Mouse (Mus musculus) stomach, embryonic 16.5 days (tissue): ENCODE results near the gene Fabp2. TPM values are rescaled to one million over a fixed set of nuclear protein-coding genes. Genes with fewer than 3 reads are reported as not detected.
A peak's percentile ranks its signal among the peaks of the same experiment; 100 is the strongest.

ENCODE experiments used
- ATAC-seq: fragments of 200-750 bp; cut with Nextera tagmentation; 2 replicates; pipeline ENCODE4 v1.8.0; 2017; ENCODE audit warnings: moderate number of reproducible peaks, moderate TSS enrichment; ENCODE audit not compliant: insufficient read depth, low FRiP score
- H3K27ac ChIP-seq: fragments of 300-500 bp; sonication (generic); 2 replicates; pipeline ENCODE4 v1.5.1; 2014; ENCODE audit warnings: low read length
- H3K27me3 ChIP-seq: fragments of 300-500 bp; sonication (generic); 2 replicates; pipeline ENCODE4 v1.6.1; 2014; ENCODE audit warnings: low read length, control low read depth, mixed read lengths; ENCODE audit not compliant: control insufficient read depth, insufficient read depth
- H3K36me3 ChIP-seq: fragments of 300-500 bp; sonication (generic); 2 replicates; pipeline ENCODE4 v1.6.1; 2014; ENCODE audit warnings: low read length; ENCODE audit not compliant: control insufficient read depth, insufficient read depth
- H3K4me1 ChIP-seq: fragments of 300-500 bp; sonication (generic); 2 replicates; pipeline ENCODE4 v1.6.1; 2014; ENCODE audit warnings: low read length, control low read depth, mixed read lengths; ENCODE audit not compliant: control insufficient read depth, insufficient read depth
- H3K4me2 ChIP-seq: fragments of 300-500 bp; sonication (generic); 2 replicates; pipeline ENCODE4 v1.6.1; 2014; ENCODE audit warnings: low read depth, low read length, mixed read lengths
- H3K4me3 ChIP-seq: fragments of 300-500 bp; sonication (generic); replicated peaks from 2 replicates; pipeline ENCODE4 v1.5.1; 2014; ENCODE audit warnings: mild to moderate bottlenecking, low read length
- H3K9ac ChIP-seq: fragments of 300-500 bp; sonication (generic); 2 replicates; pipeline ENCODE4 v1.6.1; 2014; ENCODE audit warnings: low read length
- H3K9me3 ChIP-seq: fragments of 300-500 bp; sonication (generic); replicated peaks from 2 replicates; pipeline ENCODE4 v1.6.1; 2016; ENCODE audit warnings: low read length, control low read depth; ENCODE audit not compliant: control insufficient read depth
- WGBS: fragments of 180-500 bp; shearing (Covaris S2); extraction: QIAGEN DNeasy Blood & Tissue Kit; methylation state at CpG from one replicate; pipeline ENCODE4 v1.1.7; 2014; 5-methylcytosine and 5-hydroxymethylcytosine counted together
- polyA plus RNA-seq: library from polyadenylated mRNA; unstranded; fragments of >200 nt; fragmentation: Nextera tagmentation; extraction: Ambion mirVana; gene quantifications from 2 replicates; pipeline ENCODE4 v1.2.1, GENCODE M21; 2015

Fabp2 gene
- polyA plus RNA-seq = 140 and 148 TPM in 2 replicates

DNA sequence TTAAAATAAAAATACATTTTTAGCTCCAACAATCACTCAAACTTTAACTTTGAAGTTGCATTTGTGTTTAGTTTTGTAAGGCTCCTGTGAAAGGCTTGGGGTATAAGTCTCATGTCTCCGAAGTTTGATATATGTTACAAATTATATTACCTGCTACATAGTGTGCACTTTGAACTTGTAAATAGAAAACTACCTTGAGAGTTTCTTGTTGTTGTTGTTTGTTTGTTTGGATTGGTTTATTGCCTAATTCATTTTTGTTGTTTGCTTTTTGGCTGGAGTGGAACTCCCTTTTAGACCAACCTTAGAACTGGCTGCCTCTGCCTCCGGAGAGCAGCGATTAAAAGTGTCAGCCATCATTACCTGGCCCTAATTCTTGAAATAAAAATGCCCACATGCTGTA is at the start of gene Fabp2:
TSS of gene Fabp2 (plus strand) at position 301 of the 400 bp plus-strand sequence.
- Histone ChIP-seq H3K4me3 (no peak within 1 kb of the TSS), H3K36me3 (no peaks in the 10 kb centered on the region), H3K27me3 (no peaks in the 10 kb centered on the region), H3K4me2 (no peak within 1 kb of the TSS), H3K27ac (no peak within 1 kb of the TSS), H3K9me3 (no peaks in the 10 kb centered on the region), H3K9ac (no peak within 1 kb of the TSS), H3K4me1 (no peaks in the 10 kb centered on the region)
- no peak for ATAC-seq
- WGBS = 91% methylated on average over 3 of the region's 3 CpGs

DNA sequence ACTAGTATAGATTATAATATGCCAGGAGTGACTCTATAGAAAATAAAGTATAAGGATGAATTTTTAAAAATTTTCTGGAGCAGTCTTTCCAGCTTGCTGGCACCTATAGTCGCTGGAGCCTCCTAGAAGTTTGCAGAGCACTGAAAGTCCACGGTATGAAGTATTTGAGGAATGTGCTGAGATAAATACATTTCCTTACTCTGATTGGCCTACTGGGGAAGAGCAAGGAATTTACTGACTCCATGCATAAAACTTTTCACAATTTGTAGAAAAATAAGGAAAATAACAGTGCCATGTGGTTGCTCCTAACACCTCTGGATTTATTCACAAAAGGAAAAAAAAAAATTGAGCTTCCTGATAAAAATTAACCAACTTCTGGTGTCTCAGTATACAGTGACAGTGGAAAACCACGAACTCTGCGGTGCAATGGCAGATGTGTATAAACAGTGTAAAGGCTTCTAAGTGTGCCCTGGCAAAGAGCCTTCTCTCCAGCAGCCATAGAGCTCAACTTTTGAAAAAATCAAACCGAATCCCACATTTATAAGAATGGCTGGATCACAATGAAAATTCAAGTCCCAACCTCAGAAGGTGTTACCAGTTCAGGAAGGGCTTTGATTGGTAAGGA is 46.4 kb upstream of the Fabp2 start:
- Histone ChIP-seq H3K4me2 (no peak overlapping the region), H3K9me3 (no peaks in the 10 kb centered on the region; the same call in 1 of the 2 replicates), H3K27me3 (no peaks in the 10 kb centered on the region), H3K27ac (peak overlapping the region; percentile 0; the same call in 1 of the 2 replicates), H3K4me1 (0 out of 2 replicates have a peak, but pooled peaks cover 3% of the 10 kb centered on the region), H3K9ac (no peak overlapping the region), H3K4me3 (no peak overlapping the region), H3K36me3 (peaks cover 12% of the 10 kb centered on the region)
- no peak for ATAC-seq
- WGBS = 31% methylated on average over 5 of the region's 5 CpGs

DNA sequence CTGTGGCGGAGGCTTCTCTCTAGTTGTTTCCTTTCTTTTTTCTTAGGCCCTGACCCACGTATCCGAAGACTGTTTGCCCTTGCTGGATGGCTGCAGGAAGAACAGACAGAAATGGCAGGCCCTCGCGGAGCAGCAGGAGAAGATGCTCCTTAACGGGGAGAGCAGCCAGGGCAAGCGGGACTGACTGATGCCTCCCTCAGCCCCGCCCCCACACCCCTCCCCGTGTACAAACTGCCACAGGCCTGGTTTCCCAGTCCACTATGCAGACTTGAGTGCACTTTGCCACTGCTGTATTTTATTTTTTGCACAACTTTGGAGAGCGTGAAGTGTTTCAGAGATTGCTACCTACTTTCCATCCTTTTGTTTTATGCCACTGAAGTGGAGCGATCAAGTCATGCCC is 39.7 kb upstream of the Fabp2 start:
- no peak for ATAC-seq
- peaks cover 8% of the 10 kb centered on the region for H3K36me3 ChIP-seq
- no peak overlapping the region for H3K4me3 ChIP-seq
- 67% methylated on average over 11 of the region's 11 CpGs for WGBS
- H3K27me3 ChIP-seq = no peaks in the 10 kb centered on the region
- H3K4me2 ChIP-seq = no peak overlapping the region
- H3K4me1 ChIP-seq = no peaks in the 10 kb centered on the region
- no peak overlapping the region for H3K27ac ChIP-seq
- H3K9ac ChIP-seq = no peak overlapping the region
- H3K9me3 ChIP-seq = no peaks in the 10 kb centered on the region

DNA sequence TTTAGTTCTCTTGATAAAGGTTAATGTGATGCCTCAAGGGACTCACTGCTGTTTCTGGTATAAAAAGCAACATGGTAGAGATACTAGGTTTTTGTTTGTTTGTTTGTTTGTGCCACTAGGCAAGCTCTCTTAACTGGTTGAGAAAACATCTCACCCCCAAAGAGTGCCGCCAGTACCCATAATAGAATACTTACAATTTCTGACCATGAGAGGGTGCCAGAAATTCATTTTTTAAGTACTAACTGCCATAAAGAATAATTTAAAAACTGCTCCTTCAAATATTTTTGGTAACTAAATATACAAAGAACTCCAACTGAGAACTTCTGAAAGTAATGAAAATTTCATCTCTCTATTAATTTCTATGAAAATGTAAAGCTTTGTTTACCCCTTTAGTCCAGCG is 35.0 kb upstream of the Fabp2 start:
- no peak overlapping the region for H3K4me3 ChIP-seq
- peak overlapping the region; percentile 60; the same call in 1 of the 2 replicates for H3K27ac ChIP-seq
- H3K4me1 ChIP-seq = no peaks in the 10 kb centered on the region
- 60% methylated on average over 2 of the region's 2 CpGs for WGBS
- H3K4me2 ChIP-seq = no peak overlapping the region
- no peaks in the 10 kb centered on the region for H3K27me3 ChIP-seq
- no peaks in the 10 kb centered on the region for H3K9me3 ChIP-seq
- H3K36me3 ChIP-seq = peaks cover 3% of the 10 kb centered on the region; the same call in 1 of the 2 replicates
- no peak for ATAC-seq
- H3K9ac ChIP-seq = no peak overlapping the region

DNA sequence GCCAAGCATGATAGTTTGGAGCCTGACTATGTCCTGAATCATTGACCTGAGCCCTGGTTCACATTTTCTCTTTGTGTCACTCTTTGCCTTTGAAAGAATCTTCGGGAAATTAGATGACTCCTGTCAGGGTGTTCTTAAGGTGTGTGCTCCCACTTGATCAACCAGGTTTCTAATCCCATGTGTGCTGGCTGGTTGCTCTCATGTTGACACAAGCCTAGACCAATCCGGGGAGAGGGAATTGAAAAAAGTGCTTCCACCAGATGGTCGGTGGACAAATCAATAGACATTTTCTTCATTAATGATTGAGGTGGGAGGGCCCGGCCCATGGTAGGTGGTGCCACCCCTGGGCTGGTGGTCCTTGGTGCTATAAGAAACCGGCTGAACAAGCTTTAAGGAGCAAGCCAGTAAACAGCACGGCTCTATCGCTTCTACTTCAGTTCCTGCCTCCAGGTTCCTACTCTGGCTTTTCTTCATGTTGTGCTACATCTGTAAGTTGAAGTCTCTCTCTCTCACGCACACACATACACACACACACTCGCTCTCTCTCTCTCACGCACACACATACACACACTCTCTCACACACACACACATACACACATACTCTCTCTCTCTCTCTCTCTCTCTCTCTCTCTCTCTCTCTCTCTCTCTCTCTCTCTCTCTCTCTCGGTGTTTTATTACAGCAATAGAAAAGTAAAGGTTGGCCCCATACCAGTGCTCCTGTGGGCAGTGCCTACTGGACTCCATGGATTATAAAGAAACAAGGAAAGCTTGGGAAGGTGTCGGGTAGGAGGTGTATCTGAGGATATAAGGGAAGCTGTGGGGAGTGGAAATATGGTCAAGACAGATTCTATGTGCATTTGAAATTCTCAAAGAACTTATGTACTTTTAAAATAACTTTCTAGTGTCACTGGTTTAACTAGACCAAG is 34.0 kb upstream of the Fabp2 start:
- Histone ChIP-seq H3K4me2 (no peak overlapping the region), H3K36me3 (no peaks in the 10 kb centered on the region), H3K4me3 (no peak overlapping the region), H3K4me1 (no peaks in the 10 kb centered on the region), H3K27me3 (no peaks in the 10 kb centered on the region), H3K9ac (no peak overlapping the region), H3K27ac (peak overlapping the region; percentile 74; the same call in 1 of the 2 replicates), H3K9me3 (no peaks in the 10 kb centered on the region)
- peak; percentile 77 for ATAC-seq
- WGBS = 70% methylated on average over 12 of the region's 12 CpGs

DNA sequence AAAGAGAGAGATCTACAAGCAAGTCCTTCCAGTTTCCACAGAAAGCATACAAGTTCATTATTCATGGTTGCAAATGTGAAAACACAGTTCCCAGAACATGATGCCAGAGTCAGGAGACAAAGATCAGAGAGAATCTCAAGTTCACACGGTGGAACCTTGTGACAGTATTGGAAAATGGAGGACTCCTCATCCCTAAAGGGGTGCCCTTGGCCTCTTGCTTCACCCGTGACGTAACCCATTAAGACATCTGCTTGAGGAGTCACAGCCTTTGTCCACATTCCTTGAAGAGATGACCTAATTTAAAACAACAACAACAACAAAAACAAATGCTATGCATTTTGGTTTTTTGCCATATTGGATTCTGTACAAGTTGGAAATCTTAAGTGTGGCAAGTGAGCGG is 29.8 kb upstream of the Fabp2 start:
- 85% methylated on average over 4 of the region's 4 CpGs for WGBS
- H3K9ac ChIP-seq = no peak overlapping the region
- H3K4me3 ChIP-seq = no peak overlapping the region
- H3K36me3 ChIP-seq = no peaks in the 10 kb centered on the region
- no peaks in the 10 kb centered on the region for H3K4me1 ChIP-seq
- no peaks in the 10 kb centered on the region for H3K9me3 ChIP-seq
- H3K4me2 ChIP-seq = no peak overlapping the region
- ATAC-seq = no peak
- H3K27ac ChIP-seq = no peak overlapping the region
- no peaks in the 10 kb centered on the region for H3K27me3 ChIP-seq

DNA sequence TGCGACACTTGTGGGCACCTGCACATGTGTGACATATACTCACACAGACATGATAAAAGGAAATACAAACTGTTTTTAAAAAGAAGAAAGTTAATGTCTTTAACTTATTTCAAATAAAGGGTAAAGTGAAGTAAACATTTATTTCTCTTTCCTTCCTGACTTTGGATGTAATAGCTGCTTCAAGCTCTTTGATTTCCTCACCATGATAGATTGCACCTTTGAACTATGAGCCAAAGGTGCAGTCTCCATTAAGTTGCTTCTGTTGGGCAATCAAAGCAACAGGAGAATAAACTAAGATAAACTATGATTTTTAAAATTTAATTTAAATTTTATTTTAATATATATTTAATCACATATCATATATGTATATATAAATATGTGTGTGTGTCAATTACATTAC is 26.6 kb upstream of the Fabp2 start:
- H3K4me1 ChIP-seq = no peaks in the 10 kb centered on the region
- WGBS = 95% methylated on average over 1 of the region's 1 CpGs
- no peak for ATAC-seq

DNA sequence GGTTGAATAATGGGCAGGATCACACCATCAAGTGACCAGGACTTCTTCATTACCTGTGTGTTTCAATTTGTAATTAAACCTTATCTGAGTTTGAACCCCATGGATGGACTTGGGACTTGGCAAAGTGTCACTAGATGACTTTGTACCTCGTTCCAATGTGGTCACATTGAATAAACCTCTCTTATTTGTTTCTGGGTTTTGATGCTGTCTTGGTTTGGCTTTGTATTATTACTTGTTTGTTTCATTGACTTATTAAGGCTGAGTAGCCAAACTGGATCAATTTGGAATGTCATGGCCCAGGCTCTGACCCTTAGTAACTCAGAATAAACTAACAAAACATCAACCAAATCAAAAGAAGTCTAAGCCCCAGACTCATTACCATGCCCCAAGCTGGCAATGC is 23.3 kb upstream of the Fabp2 start:
- ATAC-seq = no peak
- Histone ChIP-seq H3K27me3 (no peaks in the 10 kb centered on the region), H3K9me3 (no peaks in the 10 kb centered on the region), H3K9ac (no peak overlapping the region), H3K4me3 (no peak overlapping the region), H3K4me1 (no peaks in the 10 kb centered on the region), H3K36me3 (no peaks in the 10 kb centered on the region), H3K4me2 (no peak overlapping the region), H3K27ac (no peak overlapping the region)
- 84% methylated on average over 1 of the region's 1 CpGs for WGBS

More for the DNA sequence above, 26.6 kb upstream of the Fabp2 start:
- H3K4me2 ChIP-seq = no peak overlapping the region
- H3K36me3 ChIP-seq = no peaks in the 10 kb centered on the region
- H3K27me3 ChIP-seq = no peaks in the 10 kb centered on the region
- H3K4me3 ChIP-seq = no peak overlapping the region
- no peak overlapping the region for H3K27ac ChIP-seq
- no peaks in the 10 kb centered on the region for H3K9me3 ChIP-seq
- H3K9ac ChIP-seq = no peak overlapping the region

DNA sequence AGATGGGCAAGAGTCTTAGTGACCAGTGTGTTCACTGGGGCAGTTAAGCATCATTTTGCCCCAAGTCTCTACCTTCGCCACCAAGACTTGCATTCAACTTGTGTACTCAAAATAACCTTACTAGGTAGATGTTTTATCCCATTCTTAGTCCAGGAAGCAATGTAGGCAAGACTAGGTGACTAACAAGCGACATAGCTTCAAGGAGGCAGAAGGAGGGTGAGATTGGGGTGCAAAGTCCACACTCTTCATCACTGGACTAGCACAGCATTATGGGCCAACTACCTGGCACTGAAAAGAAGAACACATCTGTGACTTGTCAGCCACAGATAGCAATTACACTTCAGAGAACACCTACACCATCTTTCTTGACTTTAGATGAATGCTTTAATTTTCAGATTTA is 18.0 kb upstream of the Fabp2 start:
- 86% methylated on average over 2 of the region's 2 CpGs for WGBS
- ATAC-seq = no peak
- Histone ChIP-seq H3K4me1 (no peaks in the 10 kb centered on the region), H3K9ac (no peak overlapping the region), H3K27me3 (no peaks in the 10 kb centered on the region), H3K36me3 (no peaks in the 10 kb centered on the region), H3K4me2 (no peak overlapping the region), H3K4me3 (no peak overlapping the region), H3K9me3 (no peaks in the 10 kb centered on the region), H3K27ac (no peak overlapping the region)
